Mouse (Mus musculus): Measurements from ENCODE around the gene Prune2. TPM values are rescaled to one million over a fixed set of nuclear protein-coding genes. Genes with fewer than 3 reads are reported as not detected.

The Prune2 gene
- polyA plus RNA-seq, 1 experiment = 10.9 TPM

GRCm38 (mm10) chr19:17096338-17096737 is 140.4 kb downstream of the Prune2 start:
- TF ChIP-seq POLR2A (IDR thresholded peaks at IDR 0.05; ENCODE audit: insufficient read depth, low read length) (no peak), CTCF (IDR thresholded peaks at IDR 0.05; ENCODE audit: low read depth, low read length) (no peak), EP300 (IDR thresholded peaks at IDR 0.05; ENCODE audit: insufficient read depth, low read depth, low read length) (no peak)
- Histone ChIP-seq H3K4me1 (ENCODE audit: control insufficient read depth, insufficient read depth, low read length) (no peaks in the 10 kb centered on the region), H3K4me3 (ENCODE audit: low read depth, low read length) (no peak overlapping the region), H3K27me3 (ENCODE audit: control insufficient read depth, insufficient read depth, low read length, poor library complexity, severe bottlenecking) (no peaks in the 10 kb centered on the region), H3K9ac (ENCODE audit: low read depth, poor library complexity, severe bottlenecking) (no peak overlapping the region), H3K27ac (ENCODE audit: insufficient read depth, low read length) (no peak overlapping the region), H3K9me3 (replicated peaks; ENCODE audit: control insufficient read depth, insufficient read depth, low read length, poor library complexity, severe bottlenecking) (no peaks in the 10 kb centered on the region), H3K36me3 (ENCODE audit: control insufficient read depth, insufficient read depth, low read length, poor library complexity, severe bottlenecking) (no peaks in the 10 kb centered on the region)

GRCm38 (mm10) chr19:17097210-17097609 is 141.3 kb downstream of the Prune2 start:
- no peaks in the 10 kb centered on the region for H3K36me3 ChIP-seq (ENCODE audit: control insufficient read depth, insufficient read depth, low read length, poor library complexity, severe bottlenecking)
- no peak overlapping the region for H3K4me3 ChIP-seq (ENCODE audit: low read depth, low read length)
- no peak overlapping the region for H3K9ac ChIP-seq (ENCODE audit: low read depth, poor library complexity, severe bottlenecking)
- H3K4me1 ChIP-seq (ENCODE audit: control insufficient read depth, insufficient read depth, low read length) = no peaks in the 10 kb centered on the region
- H3K27ac ChIP-seq (ENCODE audit: insufficient read depth, low read length) = no peak overlapping the region
- H3K9me3 ChIP-seq (replicated peaks; ENCODE audit: control insufficient read depth, insufficient read depth, low read length, poor library complexity, severe bottlenecking) = no peaks in the 10 kb centered on the region
- H3K27me3 ChIP-seq (ENCODE audit: control insufficient read depth, insufficient read depth, low read length, poor library complexity, severe bottlenecking) = no peaks in the 10 kb centered on the region
- TF ChIP-seq POLR2A (IDR thresholded peaks at IDR 0.05; ENCODE audit: insufficient read depth, low read length) (no peak), CTCF (IDR thresholded peaks at IDR 0.05; ENCODE audit: low read depth, low read length) (no peak), EP300 (IDR thresholded peaks at IDR 0.05; ENCODE audit: insufficient read depth, low read depth, low read length) (no peak)

- Histone ChIP-seq H3K36me3 (ENCODE audit: control insufficient read depth, insufficient read depth, low read length, poor library complexity, severe bottlenecking) (no peaks in the 10 kb centered on the region), H3K27me3 (ENCODE audit: control insufficient read depth, insufficient read depth, low read length, poor library complexity, severe bottlenecking) (no peaks in the 10 kb centered on the region), H3K27ac (ENCODE audit: insufficient read depth, low read length) (no peak overlapping the region), H3K9me3 (replicated peaks; ENCODE audit: control insufficient read depth, insufficient read depth, low read length, poor library complexity, severe bottlenecking) (no peaks in the 10 kb centered on the region), H3K4me1 (ENCODE audit: control insufficient read depth, insufficient read depth, low read length) (no peaks in the 10 kb centered on the region), H3K9ac (ENCODE audit: low read depth, poor library complexity, severe bottlenecking) (no peak overlapping the region), H3K4me3 (ENCODE audit: low read depth, low read length) (no peak overlapping the region)
- TF ChIP-seq CTCF (IDR thresholded peaks at IDR 0.05; ENCODE audit: low read depth, low read length) = no peak
- no peak for TF ChIP-seq EP300 (IDR thresholded peaks at IDR 0.05; ENCODE audit: insufficient read depth, low read depth, low read length)
Observed at GRCm38 (mm10) chr19:17108782-17109181, 152.9 kb downstream of the Prune2 start.

GRCm38 (mm10) chr19:17124034-17124735 is 168.3 kb downstream of the Prune2 start:
- no peak for TF ChIP-seq POLR2A (IDR thresholded peaks at IDR 0.05; ENCODE audit: insufficient read depth, low read length)
- TF ChIP-seq CTCF (IDR thresholded peaks at IDR 0.05; ENCODE audit: low read depth, low read length) = peak; percentile 27
- no peak overlapping the region for H3K4me3 ChIP-seq (ENCODE audit: low read depth, low read length)
- H3K27ac ChIP-seq (ENCODE audit: insufficient read depth, low read length) = no peak overlapping the region
- no peaks in the 10 kb centered on the region for H3K4me1 ChIP-seq (ENCODE audit: control insufficient read depth, insufficient read depth, low read length)
- no peaks in the 10 kb centered on the region for H3K36me3 ChIP-seq (ENCODE audit: control insufficient read depth, insufficient read depth, low read length, poor library complexity, severe bottlenecking)
- H3K9me3 ChIP-seq (replicated peaks; ENCODE audit: control insufficient read depth, insufficient read depth, low read length, poor library complexity, severe bottlenecking) = no peaks in the 10 kb centered on the region
- H3K9ac ChIP-seq (ENCODE audit: low read depth, poor library complexity, severe bottlenecking) = no peak overlapping the region
- H3K27me3 ChIP-seq (ENCODE audit: control insufficient read depth, insufficient read depth, low read length, poor library complexity, severe bottlenecking) = no peaks in the 10 kb centered on the region

GRCm38 (mm10) chr19:17125380-17125779 is 169.5 kb downstream of the Prune2 start:
- H3K36me3 ChIP-seq (ENCODE audit: control insufficient read depth, insufficient read depth, low read length, poor library complexity, severe bottlenecking) = no peaks in the 10 kb centered on the region
- H3K9ac ChIP-seq (ENCODE audit: low read depth, poor library complexity, severe bottlenecking) = no peak overlapping the region
- H3K9me3 ChIP-seq (replicated peaks; ENCODE audit: control insufficient read depth, insufficient read depth, low read length, poor library complexity, severe bottlenecking) = no peaks in the 10 kb centered on the region
- H3K4me3 ChIP-seq (ENCODE audit: low read depth, low read length) = no peak overlapping the region
- H3K4me1 ChIP-seq (ENCODE audit: control insufficient read depth, insufficient read depth, low read length) = no peaks in the 10 kb centered on the region
- TF ChIP-seq POLR2A (IDR thresholded peaks at IDR 0.05; ENCODE audit: insufficient read depth, low read length) = no peak
- TF ChIP-seq CTCF (IDR thresholded peaks at IDR 0.05; ENCODE audit: low read depth, low read length) = no peak
- no peak for TF ChIP-seq EP300 (IDR thresholded peaks at IDR 0.05; ENCODE audit: insufficient read depth, low read depth, low read length)
- H3K27ac ChIP-seq (ENCODE audit: insufficient read depth, low read length) = no peak overlapping the region
- no peaks in the 10 kb centered on the region for H3K27me3 ChIP-seq (ENCODE audit: control insufficient read depth, insufficient read depth, low read length, poor library complexity, severe bottlenecking)

GRCm38 (mm10) chr19:17130544-17130943 is 174.6 kb downstream of the Prune2 start:
- Histone ChIP-seq H3K9me3 (replicated peaks; ENCODE audit: control insufficient read depth, insufficient read depth, low read length, poor library complexity, severe bottlenecking) (no peaks in the 10 kb centered on the region), H3K4me3 (ENCODE audit: low read depth, low read length) (no peak overlapping the region), H3K9ac (ENCODE audit: low read depth, poor library complexity, severe bottlenecking) (no peak overlapping the region), H3K27me3 (ENCODE audit: control insufficient read depth, insufficient read depth, low read length, poor library complexity, severe bottlenecking) (no peaks in the 10 kb centered on the region), H3K27ac (ENCODE audit: insufficient read depth, low read length) (no peak overlapping the region), H3K4me1 (ENCODE audit: control insufficient read depth, insufficient read depth, low read length) (no peaks in the 10 kb centered on the region), H3K36me3 (ENCODE audit: control insufficient read depth, insufficient read depth, low read length, poor library complexity, severe bottlenecking) (no peaks in the 10 kb centered on the region)
- TF ChIP-seq EP300 (IDR thresholded peaks at IDR 0.05; ENCODE audit: insufficient read depth, low read depth, low read length) = no peak
- TF ChIP-seq POLR2A (IDR thresholded peaks at IDR 0.05; ENCODE audit: insufficient read depth, low read length) = no peak
- TF ChIP-seq CTCF (IDR thresholded peaks at IDR 0.05; ENCODE audit: low read depth, low read length) = no peak
